Mouse (Mus musculus) adrenal gland, adult 10 weeks (tissue): ENCODE measurements around the gene 4933428M09Rik. TPM values are rescaled to one million over a fixed set of nuclear protein-coding genes. Genes with fewer than 3 reads are reported as not detected.

ENCODE experiments used
- polyA plus RNA-seq: library from polyadenylated mRNA; stranded (reverse); fragments of 350-450 nt; fragmentation: Illumina TruSeq; extraction: RNeasy Lipid Tissue Mini Kit (QIAGEN cat#74804); gene quantifications from one replicate; pipeline ENCODE4 v1.2.3, GENCODE M21; 2014; ENCODE audit warnings: low read depth, low replicate concordance

The 4933428M09Rik gene
- polyA plus RNA-seq = not detected

DNA sequence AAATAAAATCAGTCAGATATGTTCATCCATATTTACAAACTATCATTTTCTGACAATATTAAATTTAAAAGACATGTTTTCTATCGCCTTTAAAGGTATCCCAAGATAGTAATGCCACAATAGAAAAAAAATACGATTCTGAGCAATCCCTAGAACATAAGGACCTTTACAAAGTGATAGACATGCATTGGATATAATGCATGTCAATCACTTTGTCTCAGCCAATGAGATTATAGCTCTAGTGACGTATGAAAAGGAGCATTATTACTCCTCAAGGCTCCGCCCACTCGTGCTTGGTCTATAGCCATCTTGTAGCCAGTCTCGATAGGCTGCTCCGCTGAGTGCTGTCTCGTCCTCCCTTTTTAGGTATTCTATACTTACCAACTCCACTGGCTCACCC, at the start of gene 4933428M09Rik:
TSS of gene 4933428M09Rik (plus strand) at position 301 of the 400 bp plus-strand sequence.

DNA sequence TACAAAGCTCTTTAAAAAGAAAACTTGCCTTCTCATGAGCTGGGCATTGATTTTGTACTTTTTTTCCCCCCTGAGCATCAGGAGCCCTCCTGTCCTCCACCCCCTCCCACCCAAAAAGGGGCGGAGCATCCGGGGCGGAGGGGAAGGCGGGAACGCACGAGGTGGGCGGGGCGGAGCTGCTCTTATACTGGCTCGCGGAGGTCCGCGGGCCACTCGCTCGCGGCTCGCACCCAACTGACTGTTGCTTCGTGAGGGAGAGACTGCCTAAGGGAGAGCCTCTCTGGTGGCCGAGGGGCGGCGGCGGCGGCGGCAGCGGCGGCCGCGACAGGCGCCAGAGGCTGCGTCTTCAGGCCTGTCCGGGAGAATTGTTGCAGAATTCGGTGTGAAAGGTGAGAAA, 30.8 kb downstream of the 4933428M09Rik start, which contains the start of gene Mum1l1:
TSS of gene Mum1l1 (plus strand) at position 214 of the 397 bp plus-strand sequence.

Other genes starting within 250 kb of the 4933428M09Rik start
- not detected for gene Serpina7, start 94.0 kb upstream of the 4933428M09Rik start, polyA plus RNA-seq
- not detected for gene 4930513O06Rik, start 93.0 kb upstream of the 4933428M09Rik start, polyA plus RNA-seq
- gene Mum1l1, start 30.8 kb downstream of the 4933428M09Rik start, polyA plus RNA-seq = 9.5 TPM
- gene Trap1a, start 154.5 kb downstream of the 4933428M09Rik start, polyA plus RNA-seq = not detected